Mouse (Mus musculus) cerebral cortex, adult 2 months (tissue): ENCODE data around the gene Sgsm2.

ENCODE experiments used
- WGBS: fragments of 180-500 bp; shearing (Covaris S2); methylation state at CpG from one replicate; pipeline ENCODE4 v1.1.7; 2018; 5-methylcytosine and 5-hydroxymethylcytosine counted together

Sgsm2 gene

GRCm38 (mm10) chr11:74842045-74842444 is 54.8 kb downstream of the Sgsm2 start:
- WGBS = 71% methylated on average over 13 of the region's 13 CpGs

- WGBS = 50% methylated on average over 9 of the region's 9 CpGs
Measured at GRCm38 (mm10) chr11:74841366-74841765, 55.5 kb downstream of the Sgsm2 start.

GRCm38 (mm10) chr11:74840739-74841138 is 56.1 kb downstream of the Sgsm2 start:
- WGBS = 94% methylated on average over 8 of the region's 8 CpGs

- WGBS = 92% methylated on average over 19 of the region's 19 CpGs
Measured at GRCm38 (mm10) chr11:74839860-74840715, 56.8 kb downstream of the Sgsm2 start.

GRCm38 (mm10) chr11:74838971-74839370 is 57.9 kb downstream of the Sgsm2 start:
- WGBS = 11% methylated on average over 6 of the region's 6 CpGs

- under 1% methylated on average over 35 of the region's 35 CpGs for WGBS
Measured at GRCm38 (mm10) chr11:74838441-74838840, 58.4 kb downstream of the Sgsm2 start.

GRCm38 (mm10) chr11:74837694-74838431 is 59.0 kb downstream of the Sgsm2 start:
- 2% methylated on average over 54 of the region's 54 CpGs for WGBS

- 46% methylated on average over 16 of the region's 16 CpGs for WGBS
Measured at GRCm38 (mm10) chr11:74837056-74837693, 59.7 kb downstream of the Sgsm2 start.

- 84% methylated on average over 22 of the region's 22 CpGs for WGBS
Measured at GRCm38 (mm10) chr11:74836225-74837055, 60.4 kb downstream of the Sgsm2 start.

- 76% methylated on average over 6 of the region's 6 CpGs for WGBS
Measured at GRCm38 (mm10) chr11:74835593-74836224, 61.2 kb downstream of the Sgsm2 start.

GRCm38 (mm10) chr11:74834650-74835277 is 62.1 kb downstream of the Sgsm2 start:
- WGBS = 21% methylated on average over 5 of the region's 5 CpGs

- 30% methylated on average over 1 of the region's 1 CpGs for WGBS
Measured at GRCm38 (mm10) chr11:74834359-74834638, 62.6 kb downstream of the Sgsm2 start.

GRCm38 (mm10) chr11:74833536-74834358 is 63.1 kb downstream of the Sgsm2 start:
- 55% methylated on average over 8 of the region's 8 CpGs for WGBS

GRCm38 (mm10) chr11:74832503-74833143 is 64.2 kb downstream of the Sgsm2 start:
- WGBS = under 1% methylated on average over 26 of the region's 26 CpGs

- under 1% methylated on average over 61 of the region's 61 CpGs for WGBS
Measured at GRCm38 (mm10) chr11:74831606-74832451, 65.0 kb downstream of the Sgsm2 start.

- WGBS = under 1% methylated on average over 35 of the region's 35 CpGs
Measured at GRCm38 (mm10) chr11:74831191-74831605, 65.7 kb downstream of the Sgsm2 start.

- WGBS = under 1% methylated on average over 70 of the region's 70 CpGs
Measured at GRCm38 (mm10) chr11:74830256-74831161, 66.4 kb downstream of the Sgsm2 start, which contains the start of gene Mnt. TSS of gene Mnt (plus strand) at chr11:74830920.
